Mouse (Mus musculus) left cerebral cortex, postnatal 14 days (tissue): Measurements from ENCODE around the gene 1700016H13Rik. TPM values are rescaled to one million over a fixed set of nuclear protein-coding genes. Genes with fewer than 3 reads are reported as not detected.

Experiments used
- DNase-seq, 2 experiments: peaks; one replicate each; pipeline ENCODE4 v3.0.0; 2021 to 2022; ENCODE audit warnings: low spot score in 2 of 2, mixed read lengths in 1 of 2
- intact Hi-C: fragments of 180-260 bp; cut with DNase I; formaldehyde crosslinking; loops from one replicate; pipeline ENCODE4 v1.15.1; 2025
- long read RNA-seq, 2 experiments: library from polyadenylated mRNA; stranded (forward); transcript quantifications; one replicate each; pipeline ENCODE4 v2.0.0; 2021
- total RNA-seq, 2 experiments: library from RNA; stranded (reverse); gene quantifications; 2 replicates each; pipeline ENCODE4 v1.2.3; 2021

The 1700016H13Rik gene
- total RNA-seq, result not detected
- long read RNA-seq, experiment 1, result 0 reads
- long read RNA-seq, experiment 2, result 0 reads

DNA sequence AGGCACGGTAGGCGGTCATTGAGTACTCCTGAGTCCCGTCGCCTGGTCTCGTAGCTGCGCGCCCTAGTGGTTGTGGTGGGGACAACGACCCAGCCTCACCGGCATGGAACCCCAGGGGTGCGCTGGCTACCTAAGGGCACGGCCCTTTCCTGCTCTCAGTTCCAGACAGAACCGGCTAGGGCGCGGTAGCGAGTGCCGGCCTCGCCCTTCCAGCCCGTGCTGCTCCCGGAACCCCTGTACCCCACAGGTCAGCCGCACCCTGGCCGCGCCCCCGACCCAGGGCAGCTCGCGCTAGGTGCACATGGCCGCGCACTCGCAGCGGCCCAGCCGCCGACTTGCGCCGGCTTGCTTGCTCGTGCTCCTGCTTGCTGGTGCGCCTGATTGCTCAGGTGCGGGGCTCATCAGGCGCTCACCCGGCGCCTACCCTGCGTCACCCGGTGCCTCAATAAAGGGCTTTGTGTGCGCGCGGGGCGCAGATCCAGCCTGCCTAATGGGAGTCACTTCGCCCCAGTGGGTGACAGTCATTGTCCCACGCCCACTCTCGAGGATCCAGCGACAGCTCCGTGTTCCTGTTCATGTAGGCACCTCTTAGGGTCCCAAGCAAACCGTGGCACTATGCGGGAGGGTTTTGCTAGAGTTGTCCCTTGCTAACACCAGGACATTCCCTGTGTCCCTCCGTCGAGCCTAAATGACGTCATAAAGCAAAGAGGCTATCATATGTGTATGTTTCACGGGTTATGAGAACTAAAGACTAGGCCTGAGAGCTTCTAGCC, at the start of gene 1700016H13Rik:
TSS of gene 1700016H13Rik (minus strand) at position 665 of the 773 bp plus-strand sequence.
- intact Hi-C loops, result no loop called here
- DNase-seq, result peak; percentile 30 to 54

- DNase-seq, result no peak
- intact Hi-C loops, result no loop called here
Observed at GRCm38 (mm10) chr5:103705331-103705730, 49.5 kb upstream of the 1700016H13Rik start.

DNA sequence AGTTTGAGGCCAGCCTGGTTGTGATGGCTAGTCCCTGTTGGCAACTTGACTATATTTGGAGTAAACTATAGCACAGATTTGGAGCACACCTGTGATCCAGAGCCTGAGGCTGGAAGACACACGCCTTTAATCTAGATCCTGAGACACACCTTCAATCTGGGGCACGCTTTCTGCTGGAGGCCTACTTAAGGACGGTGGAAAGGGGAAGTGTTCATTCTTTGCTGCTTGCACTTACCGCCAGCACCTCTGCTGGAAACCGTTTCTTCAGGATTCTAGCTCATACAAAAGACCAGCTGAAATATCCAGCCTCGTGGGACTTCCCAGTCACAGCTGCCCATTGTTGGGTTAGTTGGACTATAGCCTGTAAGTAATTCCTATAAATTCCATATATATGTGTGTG, 46.7 kb upstream of the 1700016H13Rik start:
- intact Hi-C loops, result no loop called here
- DNase-seq, result no peak

DNA sequence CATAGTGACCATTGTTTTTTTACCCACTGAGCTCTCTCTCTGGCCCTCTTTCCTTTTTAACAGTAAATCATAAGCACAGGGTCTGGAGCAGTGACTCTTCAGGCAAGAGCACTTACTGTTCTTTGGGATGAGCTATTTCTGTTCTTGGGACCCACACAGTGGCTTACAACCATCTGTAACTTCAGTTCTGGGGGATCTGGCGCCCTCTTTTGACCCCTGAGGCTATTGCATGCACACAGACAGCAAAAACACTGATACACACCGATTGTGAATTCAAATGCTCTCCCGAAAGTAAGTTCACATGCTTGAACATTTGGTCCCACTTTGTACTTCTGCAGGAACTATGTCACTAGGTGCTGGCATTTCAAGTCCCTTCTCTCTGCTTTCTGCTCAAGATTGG, 45.7 kb upstream of the 1700016H13Rik start:
- intact Hi-C loops, result no loop called here
- no peak for DNase-seq

DNA sequence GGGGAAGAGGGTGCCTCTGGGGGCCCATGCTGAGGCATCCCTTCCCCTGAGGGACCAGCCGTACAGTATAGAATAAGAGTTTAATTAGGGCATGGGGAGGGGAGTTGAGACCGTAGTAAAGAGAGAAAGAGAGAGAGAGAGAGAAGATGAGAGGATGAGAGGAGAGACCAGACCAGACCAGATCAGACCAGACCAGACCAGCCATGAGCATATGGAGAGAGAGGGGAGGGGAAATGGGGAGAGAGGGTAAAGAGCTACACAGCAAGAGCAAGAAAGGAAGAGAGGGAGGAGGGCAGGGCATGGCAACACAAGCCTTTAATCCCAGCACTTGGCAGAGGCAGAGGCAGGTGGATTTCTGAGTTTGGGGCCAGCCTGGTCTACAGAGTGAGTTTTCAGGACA, 44.9 kb upstream of the 1700016H13Rik start:
- intact Hi-C loops, result no loop called here
- no peak for DNase-seq

DNA sequence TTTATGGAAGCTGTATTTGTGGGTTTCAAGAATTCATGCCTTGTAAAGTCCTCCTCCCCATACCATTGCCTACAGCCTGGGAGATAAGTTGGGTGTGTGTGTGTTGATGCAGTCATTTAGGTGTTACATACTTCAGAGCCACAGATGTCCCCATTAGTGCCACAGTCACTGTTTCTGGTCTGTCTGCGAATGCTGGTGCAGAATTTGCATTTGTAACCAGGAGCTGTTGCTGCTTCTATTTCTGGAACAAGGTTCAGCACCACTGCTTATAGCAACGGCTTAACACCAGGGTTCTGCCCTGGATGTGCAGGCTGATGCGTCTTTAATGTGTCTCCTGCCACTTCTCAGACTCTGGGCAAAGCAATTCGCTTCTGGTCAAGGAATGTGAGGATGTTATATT, 43.7 kb upstream of the 1700016H13Rik start:
- DNase-seq, result no peak
- intact Hi-C loops, result no loop called here

DNA sequence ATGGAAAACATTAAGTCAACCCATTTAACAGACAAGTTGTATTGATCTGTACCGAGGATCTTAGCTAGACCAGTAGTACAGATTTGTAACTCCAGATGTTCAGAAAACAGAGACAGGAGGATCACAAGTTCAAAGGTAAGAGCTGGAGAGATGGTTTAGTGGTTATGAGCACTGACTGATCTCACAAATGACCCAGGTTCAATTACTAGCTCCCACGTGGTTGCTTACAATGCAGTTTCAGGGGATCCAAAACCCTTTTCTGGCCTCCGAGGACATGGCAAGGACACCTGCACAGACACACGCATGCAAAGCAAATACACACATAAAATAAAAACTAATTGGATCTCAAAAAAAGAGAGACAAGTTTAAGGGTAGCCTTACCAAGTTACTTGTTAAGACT, 42.8 kb upstream of the 1700016H13Rik start:
- DNase-seq, result no peak
- intact Hi-C loops, result no loop called here

DNA sequence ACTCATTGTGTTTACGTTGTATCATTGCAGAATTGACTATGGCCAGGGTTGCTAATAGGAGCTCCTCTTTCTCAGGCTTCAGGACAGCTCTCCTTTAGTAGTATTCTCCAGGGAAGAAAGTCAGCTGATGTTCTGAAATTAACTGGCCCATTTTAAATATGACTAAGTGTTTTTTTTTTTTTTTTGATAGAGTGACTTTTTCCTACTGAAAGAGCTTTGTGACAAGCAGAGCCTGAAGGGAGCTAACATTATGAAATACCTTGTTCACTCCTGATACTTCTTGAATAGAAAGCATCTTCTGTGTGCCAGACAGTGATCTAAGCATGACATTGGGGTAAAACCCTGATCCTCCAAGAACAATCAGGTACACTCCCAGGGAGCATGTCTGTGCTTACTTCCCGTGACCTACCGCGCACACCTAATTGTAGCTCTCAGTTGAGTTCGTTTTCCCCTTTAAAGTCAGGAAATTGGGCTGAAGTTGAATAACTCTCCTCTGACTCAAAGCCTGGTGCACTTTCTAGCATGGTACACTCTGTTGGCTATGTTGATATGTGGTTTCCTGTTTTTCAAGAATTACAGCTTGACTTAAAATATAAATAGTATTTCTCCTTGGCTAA, 42.2 kb upstream of the 1700016H13Rik start:
- intact Hi-C loops, result no loop called here
- DNase-seq, result no peak

- DNase-seq, result no peak
- intact Hi-C loops, result loop anchor here (5.0 kb wide), 1 partner anchor 123 kb away; no protein-coding TSS in a partner anchor
Observed at GRCm38 (mm10) chr5:103694094-103694493, 38.3 kb upstream of the 1700016H13Rik start.

- DNase-seq, result peak in 1 of 2 experiments; percentile 7
- intact Hi-C loops, result loop anchor here (5.0 kb wide), 1 partner anchor 124 kb away; no protein-coding TSS in a partner anchor
Observed at GRCm38 (mm10) chr5:103693041-103693641, 37.3 kb upstream of the 1700016H13Rik start.

GRCm38 (mm10) chr5:103692531-103693040, 36.8 kb upstream of the 1700016H13Rik start:
- intact Hi-C loops, result loop anchor here (5.0 kb wide), 1 partner anchor 125 kb away; no protein-coding TSS in a partner anchor
- no peak for DNase-seq

DNA sequence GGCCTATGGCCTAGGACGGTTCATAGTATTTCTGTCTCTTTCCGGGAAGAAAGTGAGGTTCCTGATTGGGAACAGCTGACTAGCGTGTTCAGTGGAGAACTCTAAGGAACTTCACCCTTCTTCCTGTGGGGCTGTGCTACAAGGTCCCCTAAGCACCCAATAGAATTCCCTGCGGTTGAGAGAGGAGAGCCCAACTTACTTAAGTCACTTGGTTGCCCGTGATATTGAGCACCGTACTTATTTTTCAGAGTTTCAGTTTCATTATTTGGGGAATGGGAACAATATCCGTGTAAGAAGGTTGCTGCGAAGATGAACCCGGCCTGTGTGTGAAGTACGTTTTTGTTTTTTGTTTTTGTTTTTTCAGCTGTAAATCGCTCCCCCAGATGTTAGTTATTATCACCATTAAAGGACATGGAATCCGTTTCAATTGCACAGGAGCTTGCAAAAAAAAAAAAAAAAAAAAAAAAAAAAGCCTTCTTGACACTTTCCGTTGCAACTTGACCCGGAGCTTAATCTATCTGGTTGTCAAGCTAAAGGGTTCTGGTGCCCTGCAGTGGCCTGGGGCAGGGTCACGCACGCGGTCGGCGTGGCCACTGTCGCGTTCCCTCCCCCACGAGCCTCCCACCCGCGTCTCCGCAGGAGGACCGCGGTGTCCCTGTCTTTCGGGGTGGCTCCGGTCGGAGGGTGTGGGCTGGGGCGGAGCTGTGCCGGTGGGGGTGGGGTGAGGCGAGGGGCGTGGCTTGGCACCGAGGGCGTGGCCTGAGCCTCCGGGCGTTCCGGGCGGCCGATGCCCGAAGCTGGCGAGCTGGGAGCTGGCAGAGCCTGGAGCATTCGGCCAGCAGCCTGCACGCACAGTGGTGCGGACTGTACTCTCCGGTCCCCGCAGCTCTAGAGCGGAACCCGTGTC, 36.1 kb upstream of the 1700016H13Rik start, which contains the start of gene Aff1:
TSS of gene Aff1 (plus strand) at position 751 of the 907 bp plus-strand sequence.
- intact Hi-C loops, result loop anchor here (5.0 kb wide), 1 partner anchor 125 kb away; no protein-coding TSS in a partner anchor
- peak; percentile 42 to 60 for DNase-seq

DNA sequence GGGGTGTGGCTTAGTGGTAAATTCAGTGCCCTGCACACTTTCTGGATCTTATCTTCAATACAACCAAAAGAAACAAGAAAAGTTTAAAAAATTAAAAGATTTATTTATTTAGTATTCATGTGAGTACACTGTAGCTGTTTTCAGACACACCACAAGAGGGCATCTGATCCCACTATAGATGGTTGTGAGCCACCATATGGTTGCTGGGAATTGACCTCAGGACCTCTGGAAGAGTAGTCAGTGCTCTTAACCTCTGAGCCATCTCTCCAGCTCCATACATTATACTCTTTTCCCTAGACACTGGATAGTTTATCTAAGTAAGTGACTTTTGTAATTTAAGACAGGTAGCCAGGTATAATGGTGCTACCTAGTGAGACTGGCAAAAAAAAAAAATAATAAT, 35.4 kb upstream of the 1700016H13Rik start:
- intact Hi-C loops, result loop anchor here (5.0 kb wide), 1 partner anchor 126 kb away; no protein-coding TSS in a partner anchor

GRCm38 (mm10) chr5:103690190-103690589, 34.4 kb upstream of the 1700016H13Rik start:
- no peak for DNase-seq
- intact Hi-C loops, result loop anchor here (5.0 kb wide), 1 partner anchor 127 kb away; no protein-coding TSS in a partner anchor

More for the DNA sequence above, 35.4 kb upstream of the 1700016H13Rik start:
- no peak for DNase-seq

DNA sequence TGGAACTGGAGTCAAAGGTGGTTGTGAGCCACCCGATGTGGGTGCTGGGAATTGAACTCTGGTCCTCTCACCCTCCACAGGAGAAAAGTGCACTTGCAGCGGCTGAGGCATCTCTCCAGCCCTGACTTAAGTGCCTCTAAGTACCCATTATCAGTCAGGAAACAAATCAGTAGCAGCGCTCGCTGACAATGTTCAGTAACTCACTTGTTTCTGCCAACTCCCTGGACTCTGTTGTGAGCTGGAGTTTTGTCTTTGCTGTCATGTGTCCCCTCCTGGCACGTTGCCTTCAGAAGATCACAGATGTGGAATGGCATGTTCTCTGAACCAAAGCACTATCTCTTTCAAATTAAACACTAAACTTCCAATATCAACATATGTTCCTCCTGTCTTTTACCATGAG, 33.8 kb upstream of the 1700016H13Rik start:
- intact Hi-C loops, result loop anchor here (5.0 kb wide), 1 partner anchor 128 kb away; no protein-coding TSS in a partner anchor
- no peak for DNase-seq

DNA sequence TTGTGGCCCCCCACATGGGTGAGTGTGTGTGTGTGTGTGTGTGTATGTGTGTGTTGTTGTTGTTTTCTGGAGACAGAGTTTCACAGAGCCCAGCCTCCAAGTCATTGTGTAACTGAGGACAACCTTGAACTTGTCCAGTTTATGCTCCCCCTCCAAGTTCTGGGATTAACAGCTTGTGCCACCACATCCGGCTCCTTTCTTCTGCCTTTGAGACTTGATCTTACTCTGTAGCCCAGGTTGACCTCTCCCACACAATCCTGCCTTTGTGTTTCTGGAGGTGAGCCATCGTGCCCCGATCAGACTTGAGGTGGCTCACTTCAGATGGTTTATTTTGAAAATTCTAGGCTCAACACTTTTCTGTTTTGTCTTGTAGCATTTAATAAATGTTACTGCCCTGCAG, 26.0 kb upstream of the 1700016H13Rik start:
- intact Hi-C loops, result no loop called here
- no peak for DNase-seq

DNA sequence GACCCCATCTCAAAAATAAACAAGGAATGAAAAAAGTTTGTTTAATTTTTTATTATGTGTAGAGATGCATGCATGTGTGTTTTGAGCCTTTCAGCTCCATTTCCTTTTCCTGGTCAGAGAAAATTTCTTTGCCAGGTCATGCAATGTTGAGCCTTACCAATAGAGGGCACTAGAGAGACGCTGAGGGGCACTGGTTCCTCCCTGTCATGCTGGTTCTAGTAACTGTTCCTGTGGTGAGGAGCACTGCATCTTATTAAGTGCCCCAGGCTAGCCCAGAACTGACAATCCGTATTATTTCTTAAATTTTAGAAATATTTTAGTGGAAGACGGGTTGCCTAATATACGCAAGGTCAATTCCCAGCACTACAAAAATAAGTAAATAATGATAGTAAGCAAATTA, 24.6 kb upstream of the 1700016H13Rik start:
- DNase-seq, result peak; percentile 48 to 68
- intact Hi-C loops, result no loop called here

DNA sequence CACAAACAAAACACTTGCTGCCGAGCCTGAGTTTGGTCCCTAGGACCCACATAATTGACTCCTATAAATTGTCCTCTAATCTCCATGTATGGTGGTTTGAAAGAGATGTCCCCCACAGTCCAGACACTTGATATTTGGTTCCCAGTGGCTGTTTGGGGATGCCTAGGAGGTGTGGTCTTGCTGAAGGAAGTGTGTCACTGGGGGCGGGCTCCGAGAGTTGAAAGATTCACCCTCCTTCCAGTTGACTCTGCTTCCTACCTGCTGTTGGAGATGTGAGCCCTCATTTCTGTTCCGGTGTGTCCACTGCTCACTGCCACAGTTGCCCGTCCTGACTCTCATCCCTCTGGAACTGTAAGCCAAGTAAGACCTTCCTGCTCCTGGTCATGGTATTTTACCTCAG, 23.2 kb upstream of the 1700016H13Rik start:
- DNase-seq, result no peak
- intact Hi-C loops, result no loop called here

DNA sequence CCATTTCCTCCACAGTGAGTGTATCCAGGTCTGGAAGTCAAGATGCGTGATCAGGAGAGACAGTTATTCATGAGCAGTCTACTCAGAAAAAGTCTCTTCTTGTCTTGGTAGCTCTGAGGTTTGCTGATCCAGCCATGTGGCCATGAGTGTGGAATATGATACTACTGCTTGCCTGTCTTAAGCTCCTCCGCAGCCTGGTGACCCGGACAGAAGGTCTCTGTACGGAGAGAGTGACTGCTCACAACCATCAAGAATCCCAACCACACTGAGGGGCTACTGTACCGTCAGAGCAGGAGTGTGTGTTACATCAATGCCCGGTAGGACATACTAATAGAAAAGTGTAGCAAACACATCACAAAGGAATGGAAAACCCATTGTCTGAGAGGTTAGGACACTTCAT, 22.1 kb upstream of the 1700016H13Rik start:
- intact Hi-C loops, result no loop called here
- no peak for DNase-seq
